In genomic region chr14:99323376-99323775, GRCm38 (mm10) we compare ENCODE assay signal across 16 mouse cellular contexts.
"Had no signal": no experiment of that assay in that cellular context is flagged by ENCODE, and none has a peak within 500 bp of the region (broad histone marks: within the 10 kb centered on the region; RNA-seq: fewer than 3 reads in every experiment).

No protein-coding gene starts in this region.

- H3K27ac ChIP-seq: neural tube, embryonic 13.5 days; neural tube, embryonic 15.5 days; stomach, embryonic 15.5 days; stomach, postnatal 0 days had no signal

- H3K9me3 ChIP-seq: neural tube, embryonic 13.5 days; neural tube, embryonic 15.5 days; stomach, embryonic 15.5 days had no signal

- H3K4me3 ChIP-seq: neural tube, embryonic 13.5 days; neural tube, embryonic 15.5 days; stomach, embryonic 15.5 days had no signal

- H3K27me3 ChIP-seq: neural tube, embryonic 13.5 days; neural tube, embryonic 15.5 days; stomach, embryonic 15.5 days had no signal

- DNase-seq: retina, postnatal 1 day; right cerebral cortex, adult 18-20 months; right cerebral cortex, postnatal 14 days; right cerebral cortex, postnatal 25 days; right cerebral cortex, postnatal 4 days; spleen, adult 18-20 months; thymus, adult 18-20 months; thymus, adult 2 months; thymus, postnatal 14 days; thymus, postnatal 25 days; thymus, postnatal 36 days; thymus, postnatal 4 days had no signal

- H3K4me1 ChIP-seq: neural tube, embryonic 13.5 days; neural tube, embryonic 15.5 days; stomach, embryonic 15.5 days had no signal

- H3K9ac ChIP-seq: neural tube, embryonic 13.5 days; neural tube, embryonic 15.5 days; stomach, embryonic 15.5 days had no signal

- H3K4me2 ChIP-seq: neural tube, embryonic 13.5 days; neural tube, embryonic 15.5 days; stomach, embryonic 15.5 days had no signal

- H3K36me3 ChIP-seq: neural tube, embryonic 13.5 days; neural tube, embryonic 15.5 days; stomach, embryonic 15.5 days had no signal
